Mouse (Mus musculus): ENCODE results near the gene Vgll2.

The Vgll2 gene

DNA sequence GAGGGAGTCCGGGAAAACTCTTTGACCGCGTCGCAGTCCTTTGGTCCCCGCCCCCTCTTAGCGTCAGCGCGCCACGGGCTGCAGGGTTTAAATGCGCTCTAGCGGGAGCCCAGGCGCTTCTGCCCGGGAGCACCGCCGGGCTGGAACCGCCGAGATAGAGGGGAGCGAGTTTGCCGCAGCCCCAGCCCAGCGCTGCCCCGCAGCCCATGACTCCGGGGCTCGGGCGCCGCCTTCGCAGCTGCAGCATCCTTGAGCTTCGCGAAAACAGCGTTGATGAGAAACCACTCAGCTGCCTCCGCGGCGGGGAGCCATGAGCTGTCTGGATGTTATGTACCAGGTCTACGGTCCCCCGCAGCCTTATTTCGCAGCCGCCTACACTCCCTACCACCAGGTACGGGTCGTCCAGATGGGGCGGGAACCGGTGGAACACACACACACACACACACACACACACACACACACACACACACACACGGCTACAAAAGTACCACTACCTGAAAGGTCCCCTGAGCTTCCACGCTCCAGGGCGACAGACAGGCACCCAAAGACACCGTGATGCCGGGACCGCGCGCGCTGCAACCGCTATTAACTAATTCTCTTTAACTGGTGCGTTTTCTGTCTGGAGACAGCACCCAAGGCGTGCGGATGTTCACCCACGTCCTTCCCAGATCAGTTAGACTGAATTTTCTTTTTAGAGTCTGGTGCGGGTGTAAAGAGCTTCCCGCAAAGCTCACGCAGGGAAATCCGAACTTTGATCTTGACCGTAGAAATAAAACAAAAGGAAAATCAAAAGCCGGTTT lies at the start of gene Vgll2:
Gene Vgll2 (plus strand): TSS at position 90 of the 800 bp plus-strand sequence.
- DNase-seq (ENCODE audit: low read depth, low spot score) = no peak

DNA sequence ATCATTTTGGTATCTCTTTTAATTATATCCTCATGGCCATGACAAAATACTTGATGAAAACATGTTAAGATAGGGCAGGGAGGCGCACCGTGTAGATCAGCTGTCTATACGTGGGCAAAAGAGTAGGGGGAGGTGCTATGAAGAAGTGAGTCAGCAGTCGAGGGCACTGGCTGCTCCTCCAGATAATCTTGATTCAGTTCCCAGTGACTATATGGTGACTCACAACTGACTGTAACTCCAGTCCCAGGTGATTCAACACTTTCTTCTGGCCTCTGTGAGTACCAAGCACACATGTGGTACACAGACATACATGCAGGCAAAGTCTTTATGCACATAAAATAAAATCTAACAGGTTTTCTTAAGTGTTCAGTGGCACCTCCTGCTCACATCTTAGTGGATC lies 47.2 kb upstream of the Vgll2 start:
- DNase-seq (ENCODE audit: low read depth, low spot score) = peak; percentile 96

- no peak for DNase-seq (ENCODE audit: low read depth, low spot score)
Measured at GRCm38 (mm10) chr10:51975587-51975986, 46.7 kb upstream of the Vgll2 start.

DNA sequence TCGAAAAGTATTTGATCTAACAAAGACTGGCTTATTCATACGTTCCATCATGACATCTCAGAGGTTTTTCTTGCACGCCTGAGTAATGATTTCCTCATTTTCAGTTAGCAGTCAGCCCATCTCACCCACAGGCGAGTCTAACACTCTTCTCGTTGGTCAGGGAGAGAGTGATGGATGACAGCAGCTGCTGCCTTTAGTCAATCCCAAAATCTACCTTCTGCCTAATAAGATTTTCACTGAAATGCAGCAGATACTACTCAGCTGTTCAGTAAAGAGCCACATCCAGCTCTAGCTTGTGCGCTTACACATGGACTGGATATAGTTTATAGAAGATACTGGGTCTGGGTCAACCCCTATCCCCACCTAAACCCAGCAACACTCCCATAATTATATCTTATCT lies 40.7 kb upstream of the Vgll2 start:
- DNase-seq (ENCODE audit: low read depth, low spot score) = peak; percentile 10

DNA sequence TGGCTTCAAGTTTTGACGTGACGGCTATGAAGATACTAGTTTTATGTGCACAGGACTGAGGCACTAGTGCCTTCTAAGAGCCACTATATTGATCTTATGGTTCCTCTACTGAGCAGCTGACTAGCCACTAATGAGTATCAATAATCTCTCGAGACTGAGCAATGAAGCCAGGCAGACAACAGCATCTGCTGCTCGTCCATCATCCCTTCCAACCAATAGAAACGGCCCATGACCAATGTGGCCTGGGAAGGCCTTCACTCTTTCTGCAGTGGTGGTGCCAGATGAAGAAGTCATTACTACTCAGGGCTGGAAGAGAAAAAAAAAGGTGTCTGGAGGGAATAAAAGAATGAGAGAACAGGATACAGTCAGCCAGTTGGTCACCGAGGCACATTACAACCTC lies 39.9 kb upstream of the Vgll2 start:
- DNase-seq (ENCODE audit: low read depth, low spot score) = peak; percentile 6

- DNase-seq (ENCODE audit: low read depth, low spot score) = no peak
Measured at GRCm38 (mm10) chr10:52018471-52018870, 3.8 kb upstream of the Vgll2 start.

- no peak for DNase-seq (ENCODE audit: low read depth, low spot score)
Measured at GRCm38 (mm10) chr10:52021231-52021630, 1.1 kb upstream of the Vgll2 start.

DNA sequence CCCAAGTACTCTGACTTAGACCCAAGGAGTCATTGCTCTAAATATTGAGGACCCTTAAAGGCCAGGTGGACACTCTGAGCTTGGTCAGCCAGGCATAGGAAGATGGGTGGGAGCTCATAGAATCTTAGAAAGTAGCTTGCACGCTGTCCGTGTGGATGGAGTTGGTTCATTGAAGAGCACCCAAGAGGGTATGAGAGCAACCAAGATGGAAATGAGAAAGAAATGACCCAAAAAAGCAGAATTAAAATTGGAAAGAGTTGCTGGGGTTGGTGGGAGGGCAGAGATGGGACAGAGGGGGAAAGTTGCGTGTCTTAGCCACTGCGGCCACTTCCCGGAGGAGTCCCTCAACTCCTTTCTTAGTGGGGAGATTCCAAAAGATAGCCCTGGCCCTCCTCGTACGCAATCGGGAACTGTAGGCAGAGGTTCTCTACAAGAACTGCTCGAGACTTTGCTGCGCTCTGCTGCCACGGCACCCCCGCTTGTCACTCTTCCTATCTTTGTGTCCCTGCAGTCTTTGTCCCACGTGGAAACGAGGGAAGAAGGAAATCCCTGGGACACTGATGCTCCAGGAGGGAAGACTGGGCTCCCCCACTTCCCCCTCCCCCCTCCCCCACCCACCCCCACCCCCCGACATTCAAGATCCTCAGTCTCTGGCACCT lies 437 bp upstream of the Vgll2 start:
- DNase-seq (ENCODE audit: low read depth, low spot score) = no peak

DNA sequence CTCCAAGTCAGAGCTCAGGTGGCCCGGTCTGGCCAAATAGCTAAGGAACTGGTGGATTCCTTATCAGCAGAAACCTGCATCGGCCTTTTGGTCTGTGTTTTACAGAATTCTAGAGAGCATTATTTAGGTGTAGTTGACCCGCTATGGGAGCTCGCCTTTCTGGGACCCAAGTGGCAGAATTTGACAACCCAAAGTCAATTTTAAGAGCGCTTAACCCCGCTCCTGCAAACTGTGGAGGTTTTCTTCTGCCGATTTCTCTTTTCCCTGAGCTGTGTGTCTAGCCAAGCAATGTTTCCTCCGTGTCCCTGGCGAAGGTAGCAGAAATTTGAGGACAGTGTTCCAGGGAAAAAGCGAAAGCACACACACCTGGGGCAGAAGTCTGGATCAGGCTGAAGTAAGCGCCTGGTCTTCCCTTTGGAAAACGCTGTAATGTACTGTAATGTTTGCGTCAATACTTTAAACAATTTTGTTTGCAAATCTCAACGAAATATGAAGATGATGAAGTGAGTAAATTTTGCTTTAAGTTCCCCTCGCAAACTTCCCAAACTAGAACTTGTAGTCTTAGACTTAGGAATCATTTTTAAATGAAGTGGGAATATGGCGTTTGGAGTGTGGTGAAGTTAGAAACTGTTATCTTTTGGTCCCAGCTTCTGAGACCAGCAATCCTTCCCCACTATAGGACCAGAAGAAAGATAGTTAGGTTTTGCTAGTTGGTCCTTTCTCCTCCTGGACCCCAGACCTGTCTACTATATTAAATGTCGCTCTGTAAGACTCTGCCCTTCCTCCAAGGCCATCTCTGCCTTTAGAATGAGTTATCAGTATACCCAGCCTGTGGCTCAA lies 1.1 kb downstream of the Vgll2 start:
- DNase-seq (ENCODE audit: low read depth, low spot score) = no peak

GRCm38 (mm10) chr10:52024053-52024410 lies 1.7 kb downstream of the Vgll2 start:
- DNase-seq (ENCODE audit: low read depth, low spot score) = no peak

DNA sequence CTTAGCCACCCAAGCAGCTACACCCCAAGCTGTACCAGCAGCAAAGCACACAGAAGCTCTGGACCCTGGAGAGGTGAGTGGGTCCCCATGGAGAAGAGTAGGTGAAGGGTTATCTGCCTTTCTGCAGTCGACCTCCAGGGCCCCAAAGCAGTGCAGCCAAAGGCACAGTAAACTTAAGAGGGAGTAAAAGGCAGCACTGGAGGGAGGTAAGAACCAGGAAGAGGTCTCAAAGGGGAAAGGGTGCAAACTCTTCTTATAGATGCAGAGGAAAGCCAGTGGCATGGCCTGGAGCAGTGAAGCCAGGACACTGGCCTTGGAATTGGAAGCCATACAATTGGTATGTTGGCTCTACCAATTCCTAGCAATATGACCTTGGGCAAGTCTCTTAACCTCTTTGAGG lies 3.0 kb downstream of the Vgll2 start:
- no peak for DNase-seq (ENCODE audit: low read depth, low spot score)

DNA sequence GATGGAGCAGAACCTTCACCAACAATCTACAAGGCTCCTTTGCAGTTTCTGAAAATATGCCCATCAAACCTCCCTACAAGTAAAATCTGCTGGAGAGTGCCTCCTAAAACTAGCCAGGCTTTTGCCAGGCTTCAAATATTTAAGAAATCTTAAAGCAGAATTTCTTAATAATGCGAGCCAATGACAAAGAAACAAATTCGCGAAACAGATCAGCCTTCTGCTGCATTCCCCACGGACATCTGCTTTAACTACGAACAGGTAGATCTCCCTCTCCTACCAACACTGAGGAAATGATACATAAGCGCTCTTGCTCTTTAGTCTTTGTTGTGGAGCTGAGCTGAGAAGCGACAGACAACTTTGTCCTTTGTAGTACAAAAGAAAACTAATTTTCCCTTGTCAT lies 3.5 kb downstream of the Vgll2 start:
- DNase-seq (ENCODE audit: low read depth, low spot score) = no peak

GRCm38 (mm10) chr10:52027161-52028035 lies 5.1 kb downstream of the Vgll2 start:
- no peak for DNase-seq (ENCODE audit: low read depth, low spot score)

- no peak for DNase-seq (ENCODE audit: low read depth, low spot score)
Measured at GRCm38 (mm10) chr10:52028561-52029370, 6.5 kb downstream of the Vgll2 start.

DNA sequence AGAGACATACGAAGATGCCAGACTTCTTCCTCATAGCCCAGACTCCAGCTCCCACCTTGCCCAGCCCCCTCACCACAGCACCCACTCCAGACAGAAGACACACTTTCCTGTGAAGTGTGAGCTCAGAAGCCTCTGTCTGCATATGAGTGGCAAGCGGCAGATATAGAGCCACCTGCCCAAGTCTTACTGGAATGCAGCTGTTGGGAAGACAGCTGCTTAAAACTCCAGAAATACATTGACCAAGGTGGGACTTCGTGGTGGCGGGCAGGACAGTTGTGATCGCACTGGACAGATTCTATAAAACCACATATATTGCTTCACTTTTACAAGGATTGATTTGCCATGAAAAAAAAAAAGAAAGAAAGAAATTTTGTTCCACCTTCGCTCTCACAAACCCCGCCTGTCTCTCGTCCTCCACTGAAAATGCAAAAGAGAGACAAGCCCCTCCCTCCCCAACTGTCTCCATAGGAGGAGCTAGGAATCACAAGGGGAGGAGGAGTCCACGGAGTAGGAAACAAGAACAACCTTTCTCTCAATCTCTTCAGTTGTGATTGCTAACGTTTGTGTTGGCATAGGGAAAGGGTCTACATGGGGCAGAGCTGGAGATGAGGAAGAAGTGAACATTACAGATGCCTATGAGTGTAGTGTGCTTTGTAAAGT lies 7.2 kb downstream of the Vgll2 start:
- DNase-seq (ENCODE audit: low read depth, low spot score) = peak; percentile 32

DNA sequence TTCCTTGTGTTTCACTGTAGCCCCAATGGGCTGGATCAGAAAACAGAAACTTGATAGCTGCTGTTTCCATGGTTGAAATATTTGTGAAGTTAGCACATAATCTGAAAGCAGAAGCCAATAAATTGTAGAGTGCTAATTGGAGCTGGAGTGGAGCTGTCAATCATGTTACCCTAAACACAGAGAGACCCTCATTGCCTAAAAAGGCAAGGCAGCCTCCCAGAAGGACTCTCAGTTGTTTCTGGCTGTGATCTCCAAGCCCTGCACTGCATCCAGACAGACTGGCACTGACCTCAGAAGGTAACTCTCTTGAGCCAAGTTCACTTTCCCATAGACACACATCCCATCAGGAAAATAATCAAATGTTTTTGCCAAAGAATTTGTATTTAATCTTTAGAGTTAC lies 11.4 kb downstream of the Vgll2 start:
- DNase-seq (ENCODE audit: low read depth, low spot score) = no peak

DNA sequence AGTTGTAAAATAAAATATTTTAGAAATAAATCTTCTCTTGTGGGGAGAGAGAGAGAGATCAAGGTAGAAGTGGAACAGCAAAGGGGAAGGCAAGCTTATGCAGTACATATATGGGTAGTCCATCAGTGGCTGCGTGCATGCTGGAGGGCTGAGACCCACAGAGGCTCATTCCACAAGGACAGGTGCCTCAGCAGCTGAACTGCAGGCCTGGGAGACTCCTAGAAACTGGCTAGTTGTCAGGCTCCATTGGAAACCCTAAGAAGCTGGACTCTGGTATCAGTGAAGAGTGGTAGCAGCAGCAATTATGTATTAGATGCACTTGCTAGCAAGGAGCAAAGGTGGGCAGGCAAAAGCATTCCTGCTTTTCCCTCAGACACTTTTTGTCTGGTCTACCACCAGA lies 17.1 kb downstream of the Vgll2 start:
- no peak for DNase-seq (ENCODE audit: low read depth, low spot score)

GRCm38 (mm10) chr10:52043086-52043485 lies 20.8 kb downstream of the Vgll2 start:
- no peak for DNase-seq (ENCODE audit: low read depth, low spot score)

- DNase-seq (ENCODE audit: low read depth, low spot score) = no peak
Measured at GRCm38 (mm10) chr10:52048287-52048686, 26.0 kb downstream of the Vgll2 start.

GRCm38 (mm10) chr10:52072482-52072881 lies 50.2 kb downstream of the Vgll2 start:
- DNase-seq (ENCODE audit: low read depth, low spot score) = peak; percentile 78
